Mouse (Mus musculus): ENCODE results near the gene Shisa8.

DNA sequence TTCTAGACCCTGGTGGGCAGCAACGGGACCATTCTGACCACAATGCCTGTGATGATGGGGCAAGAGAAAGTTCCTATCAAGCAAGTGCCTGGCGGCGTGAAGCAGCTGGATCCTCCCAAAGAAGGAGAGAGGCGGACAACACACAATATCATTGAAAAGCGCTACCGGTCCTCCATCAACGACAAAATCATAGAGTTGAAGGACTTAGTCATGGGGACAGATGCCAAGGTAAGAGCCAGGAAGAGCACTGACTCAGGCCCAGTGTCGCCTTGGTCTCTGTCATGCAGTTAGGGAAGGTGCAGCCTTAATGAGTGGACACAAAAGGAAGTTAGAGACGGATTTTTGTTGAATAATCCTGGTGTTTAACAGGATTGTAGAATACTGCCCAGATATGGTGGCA lies 37.5 kb downstream of the Shisa8 start:
- TF ChIP-seq CTCF (IDR thresholded peaks at IDR 0.05; ENCODE audit: low read depth): no peak
- no peak for TF ChIP-seq EP300 (IDR thresholded peaks at IDR 0.05; ENCODE audit: low read depth)

Data from heart, postnatal 0 days (tissue).